Mouse (Mus musculus) retina, postnatal 1 day (tissue): ENCODE measurements around the gene Pom121l2.
A peak's percentile ranks its signal among the peaks of the same experiment; 100 is the strongest.

Experiments
- DNase-seq: peaks from one replicate; pipeline ENCODE4 v3.0.0-alpha.2; 2012

Pom121l2 gene

DNA sequence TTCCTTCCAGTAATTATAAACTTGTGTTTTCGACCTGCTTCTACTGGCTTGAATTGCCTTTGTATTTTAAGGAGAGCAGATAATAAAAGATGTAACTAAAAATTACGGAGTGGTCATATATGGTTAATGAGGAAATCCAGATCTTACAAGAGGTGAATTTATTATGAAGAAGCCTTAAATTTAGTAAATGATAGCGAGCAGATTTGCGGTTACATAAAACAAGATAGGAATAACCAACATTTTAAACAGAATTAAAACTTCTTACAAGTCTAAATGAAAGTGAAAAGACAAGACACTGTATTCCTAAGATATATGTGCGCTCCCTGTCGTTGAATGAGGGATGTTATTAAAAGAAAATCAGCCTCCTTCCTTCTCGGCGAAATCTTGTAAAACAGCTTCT is 13.9 kb downstream of the Pom121l2 start:
- no peak for DNase-seq

DNA sequence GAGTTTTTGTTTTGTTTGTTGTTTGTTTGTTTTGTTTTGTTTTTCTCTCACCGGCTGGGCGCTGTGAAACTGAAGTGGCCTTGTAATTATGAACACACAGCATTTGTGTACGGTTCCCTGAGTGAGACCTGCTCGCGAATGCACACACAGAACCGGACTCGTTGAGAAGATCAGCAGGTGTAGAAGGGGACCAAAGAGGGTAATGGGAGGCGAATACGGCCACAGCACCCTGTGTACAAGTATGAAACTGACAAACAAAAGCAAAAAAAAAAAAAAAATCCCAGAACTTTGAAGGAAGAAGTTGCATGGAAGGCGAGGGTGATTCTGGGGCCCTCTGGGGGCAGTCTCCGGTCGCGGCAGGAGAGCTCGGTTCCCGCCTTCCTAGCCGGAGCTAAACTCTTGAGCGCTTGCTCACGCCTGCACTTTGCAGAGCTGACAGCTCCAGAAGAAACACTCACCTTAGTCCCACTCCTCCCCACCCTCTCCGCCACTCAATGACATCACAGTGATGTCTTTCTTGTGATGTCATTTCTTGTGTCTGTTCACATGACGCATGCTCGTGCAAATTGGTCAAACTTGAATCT is 14.4 kb downstream of the Pom121l2 start:
- DNase-seq = peak; percentile 68

GRCm38 (mm10) chr13:21996101-21996839 is 15.3 kb downstream of the Pom121l2 start:
- DNase-seq = peak; percentile 78

DNA sequence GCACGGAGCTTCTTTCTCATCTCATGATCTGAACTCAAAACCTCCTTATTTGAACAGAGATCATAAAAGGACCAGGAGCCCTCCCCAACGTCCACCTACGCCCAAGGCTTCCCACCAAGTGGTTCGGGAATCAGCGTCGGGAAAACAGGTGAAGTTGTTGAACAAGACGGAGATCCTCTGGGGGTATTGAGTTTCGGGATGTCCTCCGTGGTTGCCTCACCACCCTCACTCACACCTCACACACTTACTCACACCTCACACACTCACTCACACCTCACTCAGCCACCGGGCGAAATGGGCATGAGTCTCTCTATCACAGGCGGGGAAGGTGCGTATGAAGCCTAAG is 15.8 kb downstream of the Pom121l2 start:
- no peak for DNase-seq

- DNase-seq = no peak
Observed at GRCm38 (mm10) chr13:21997201-21997820, 16.3 kb downstream of the Pom121l2 start.

- DNase-seq = no peak
Observed at GRCm38 (mm10) chr13:21997821-21998220, 16.8 kb downstream of the Pom121l2 start.

- no peak for DNase-seq
Observed at GRCm38 (mm10) chr13:21998412-21998811, 17.4 kb downstream of the Pom121l2 start.

DNA sequence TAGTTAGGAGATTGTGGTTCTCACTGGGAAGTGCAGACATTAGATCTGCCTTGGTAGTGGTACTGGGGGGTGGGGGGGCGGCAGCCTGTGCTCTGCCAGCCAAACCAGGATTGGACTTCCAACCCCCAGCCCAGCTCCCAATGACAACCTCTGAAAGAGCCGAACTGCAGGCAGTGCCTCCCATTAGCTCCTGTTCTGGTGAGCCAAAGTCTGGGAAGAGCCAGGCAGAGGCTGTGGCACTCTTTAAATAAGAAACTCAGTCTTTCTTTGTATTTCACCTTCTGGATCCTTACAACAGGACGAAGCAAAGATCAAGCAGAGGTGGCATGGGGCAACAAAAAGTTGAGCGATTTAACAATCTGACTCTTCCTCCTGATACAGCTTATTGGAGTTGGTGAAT is 18.2 kb downstream of the Pom121l2 start:
- no peak for DNase-seq

DNA sequence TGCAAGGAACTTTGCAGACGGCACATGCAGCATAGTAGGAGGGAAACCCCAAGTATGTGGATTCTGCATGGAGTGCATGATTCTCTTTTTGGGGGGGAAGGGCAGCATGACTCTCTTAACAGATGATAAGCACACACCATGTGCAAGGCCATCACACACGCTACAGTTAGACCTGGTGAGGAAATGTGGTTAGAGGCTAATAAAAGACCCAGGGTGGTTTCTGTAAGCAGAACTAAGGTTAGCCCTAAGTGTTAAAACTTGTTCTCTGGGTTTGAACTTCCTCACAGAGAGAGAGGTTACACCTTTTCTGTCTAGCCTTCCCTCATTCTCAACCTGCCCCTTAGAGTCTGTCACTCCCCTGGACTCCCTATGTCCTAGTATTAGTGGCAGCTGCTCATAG is 20.4 kb downstream of the Pom121l2 start:
- no peak for DNase-seq

GRCm38 (mm10) chr13:22001823-22002222 is 20.8 kb downstream of the Pom121l2 start:
- DNase-seq = no peak

GRCm38 (mm10) chr13:22005605-22006333 is 24.8 kb downstream of the Pom121l2 start:
- DNase-seq = peak; percentile 60

DNA sequence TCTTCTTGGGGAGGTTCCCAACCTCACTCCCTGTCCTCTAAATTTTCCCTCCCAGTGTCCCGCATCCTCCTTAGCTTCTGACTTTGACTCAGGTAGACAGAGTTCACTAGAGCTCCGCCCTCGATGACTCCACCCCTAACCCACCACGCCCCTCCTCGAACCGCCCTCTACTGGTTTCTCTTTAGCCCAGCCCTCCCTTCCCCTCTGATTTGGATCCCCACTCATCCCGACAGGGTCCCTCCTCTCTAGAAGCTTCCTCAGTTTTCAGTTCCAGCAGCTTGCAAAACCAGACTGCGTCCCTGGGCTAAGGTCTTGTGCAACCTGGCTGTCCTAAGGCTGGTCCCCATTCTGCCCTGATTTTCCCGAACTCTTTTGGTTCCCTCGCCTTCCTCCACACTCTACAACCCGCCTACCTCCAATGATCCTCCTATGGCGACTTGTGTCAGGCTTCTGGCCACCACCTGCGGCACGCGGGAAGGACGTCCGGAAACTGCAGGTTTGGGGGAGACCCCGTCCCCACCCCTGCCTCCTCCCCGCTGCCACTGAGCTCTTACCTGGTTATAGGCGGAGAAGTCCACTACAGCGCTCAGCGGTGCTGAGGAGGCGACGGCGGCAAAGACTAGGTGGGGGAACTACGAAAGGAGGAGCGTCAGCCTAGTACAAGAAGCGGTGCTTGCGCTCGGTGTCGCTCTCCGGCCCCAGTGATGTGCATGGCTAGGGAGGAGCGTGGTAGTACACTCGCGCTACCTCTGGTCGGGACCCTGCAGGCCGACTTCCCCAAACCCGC is 25.5 kb downstream of the Pom121l2 start:
- peak; percentile 69 for DNase-seq

DNA sequence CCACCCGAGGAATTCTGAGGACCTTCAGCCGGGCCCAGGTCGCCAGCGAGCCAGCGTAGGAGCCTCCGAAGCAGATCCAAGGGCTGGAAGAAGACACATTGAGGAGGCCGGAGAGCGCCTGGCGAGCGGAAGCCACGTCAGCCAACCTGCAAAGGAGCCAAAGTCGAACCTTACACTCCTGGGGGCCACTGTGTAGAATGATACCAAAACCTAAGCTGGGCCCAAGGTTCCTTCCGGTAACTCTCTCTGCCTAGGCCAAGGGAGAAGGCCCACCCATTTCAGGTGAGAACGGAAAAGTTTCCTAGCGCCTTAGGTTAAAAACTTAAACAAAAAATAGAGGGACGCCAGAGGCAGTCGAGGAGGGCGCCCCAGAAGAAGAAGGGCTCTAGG is 26.1 kb downstream of the Pom121l2 start:
- DNase-seq = no peak

DNA sequence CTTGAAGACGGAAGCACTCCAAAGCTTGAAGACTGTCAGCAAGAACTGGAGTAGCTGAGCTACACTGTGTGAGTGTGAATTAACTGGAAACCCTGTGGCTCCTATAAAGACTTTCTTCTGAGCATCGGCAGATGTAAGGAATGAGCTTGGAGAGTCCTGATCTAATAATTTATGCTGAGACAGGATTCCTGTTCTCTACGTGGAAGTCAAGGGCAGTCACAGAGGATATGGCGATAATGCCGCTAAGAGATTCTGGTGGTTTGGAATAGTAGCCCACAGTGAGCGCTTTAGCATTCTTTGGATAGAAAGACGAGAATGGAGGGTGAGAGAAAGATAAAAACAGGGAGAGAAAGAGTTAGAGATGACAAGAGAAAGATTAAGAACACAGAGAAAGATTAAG is 26.9 kb downstream of the Pom121l2 start:
- no peak for DNase-seq

DNA sequence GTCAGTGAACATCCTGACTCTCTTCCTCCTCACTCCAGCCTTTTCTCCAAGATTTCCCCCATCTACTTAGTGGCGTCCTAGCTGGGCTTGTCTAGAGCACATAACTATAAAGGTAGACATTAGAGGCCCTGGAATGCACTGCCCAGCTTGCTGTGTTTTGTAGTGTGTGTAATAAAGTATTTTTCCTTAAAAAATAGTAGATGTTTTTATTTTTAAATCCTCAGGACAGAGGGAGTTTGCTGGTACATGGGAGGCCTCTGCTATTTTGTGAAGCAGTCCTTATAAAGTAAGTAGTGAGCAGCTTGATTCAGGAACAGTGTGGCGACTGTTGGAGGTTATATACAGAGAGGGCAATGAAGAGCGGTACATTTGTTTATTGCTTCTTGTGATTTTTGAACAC is 27.7 kb downstream of the Pom121l2 start:
- DNase-seq = no peak

DNA sequence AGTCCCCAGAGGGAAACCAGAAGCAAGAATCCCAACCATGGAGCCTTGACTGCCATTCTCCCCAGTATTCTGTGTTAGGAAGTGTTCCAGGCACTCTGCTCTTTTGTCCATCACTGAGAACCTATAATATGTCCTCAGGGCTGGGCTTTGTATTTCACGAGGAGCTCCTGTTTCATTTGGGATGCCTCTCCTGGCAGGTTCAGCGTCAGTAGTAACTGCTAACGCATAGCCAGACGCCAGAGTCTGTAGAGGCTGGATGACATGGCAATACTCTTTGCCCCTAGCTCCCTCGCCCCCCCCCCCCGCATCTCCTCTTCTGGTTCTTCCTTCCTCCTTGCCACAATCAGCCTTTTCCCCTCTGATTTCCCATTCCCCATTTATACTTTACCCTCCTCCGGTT is 28.6 kb downstream of the Pom121l2 start, which contains the start of gene Prss16:
Prss16 (minus strand) TSS at position 101 of the 400 bp plus-strand sequence.
- DNase-seq = no peak

DNA sequence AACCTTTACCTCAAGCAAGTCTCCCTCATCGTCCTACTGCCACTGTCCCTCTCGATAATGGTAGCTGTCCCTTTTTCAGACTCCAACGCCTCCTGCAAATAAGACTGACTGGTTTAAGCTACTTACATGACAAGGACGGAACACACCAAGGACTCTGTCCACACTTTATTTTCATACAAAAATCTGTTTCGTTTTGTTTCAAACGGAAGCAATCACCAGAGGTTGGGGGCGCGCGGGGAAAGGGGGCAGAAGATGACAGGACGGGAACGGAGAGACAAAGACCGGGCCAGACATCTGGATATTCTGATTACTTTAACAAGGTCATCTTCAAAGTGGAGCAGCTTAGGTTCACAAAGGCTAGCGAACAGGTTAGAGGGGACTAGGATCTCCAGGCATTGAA is 32.7 kb downstream of the Pom121l2 start:
- peak; percentile 49 for DNase-seq

DNA sequence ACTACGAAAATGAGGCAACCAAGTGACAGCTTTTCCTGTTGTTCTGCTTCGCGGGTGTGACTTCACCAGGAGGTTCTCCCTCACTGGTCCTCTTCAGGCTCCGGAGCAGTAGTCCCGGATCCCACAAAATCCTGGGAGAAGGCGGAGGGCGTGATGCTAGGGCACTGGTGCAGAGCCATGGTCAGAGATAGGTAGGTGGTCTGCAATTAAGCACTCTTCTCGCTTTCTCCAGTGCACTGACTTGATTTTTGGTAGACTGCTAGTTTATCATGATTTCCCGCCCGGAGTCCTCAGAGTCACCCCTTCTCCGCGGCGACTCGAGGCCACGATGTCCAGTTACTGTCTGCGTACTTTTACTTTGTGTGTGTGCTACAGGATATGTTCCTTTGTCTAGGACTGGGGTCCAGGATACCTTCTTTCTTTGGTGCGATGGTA is 33.4 kb downstream of the Pom121l2 start:
- DNase-seq = peak; percentile 62

DNA sequence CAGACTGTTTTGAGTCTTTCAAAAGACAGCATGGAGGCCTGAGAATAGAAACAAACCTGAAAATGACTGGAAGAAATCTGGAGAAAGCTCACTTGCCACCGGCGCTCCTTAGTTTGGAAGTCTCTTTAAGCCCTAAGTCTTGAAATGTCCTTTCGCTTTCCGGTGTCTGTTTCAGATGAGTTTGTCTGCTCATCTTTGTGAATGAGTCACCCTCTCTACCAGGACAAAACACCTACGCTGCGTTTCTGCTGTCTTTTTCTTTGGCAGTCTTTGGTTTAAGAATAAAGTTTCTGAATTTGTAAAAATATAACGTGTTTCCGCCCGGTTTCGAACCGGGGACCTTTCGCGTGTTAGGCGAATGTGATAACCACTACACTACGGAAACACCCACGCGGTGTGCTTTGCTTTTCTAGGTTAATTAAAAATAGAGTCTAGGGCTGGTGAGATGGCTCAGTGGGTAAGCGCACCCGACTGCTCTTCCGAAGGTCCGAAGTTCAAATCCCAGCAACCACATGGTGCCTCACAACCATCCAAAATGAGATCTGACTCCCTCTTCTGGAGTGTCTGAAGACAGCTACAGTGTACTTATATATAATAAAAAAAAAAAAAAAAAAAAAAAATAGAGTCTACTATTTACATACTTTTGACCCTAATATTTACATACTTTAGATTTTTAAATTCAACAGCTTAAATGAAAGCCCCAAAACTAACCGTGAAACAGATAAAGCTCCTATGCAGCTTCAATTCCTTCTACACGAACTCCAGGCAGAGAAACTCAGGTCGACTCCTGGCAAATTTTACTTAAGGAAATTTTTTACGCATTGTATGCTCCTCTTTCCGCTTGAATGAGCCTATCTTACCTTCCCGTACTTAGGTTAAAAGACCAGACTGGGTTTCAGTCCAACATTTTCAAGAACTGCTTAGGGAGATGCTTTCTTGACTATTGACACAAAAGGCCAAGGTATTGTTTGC is 34.8 kb downstream of the Pom121l2 start:
- DNase-seq = peak; percentile 86

GRCm38 (mm10) chr13:22019934-22020835 is 39.2 kb downstream of the Pom121l2 start:
- no peak for DNase-seq
